Mouse (Mus musculus) skeletal muscle tissue, adult 2 months (tissue): ENCODE measurements around the gene Hspb6.

Source experiments
- DNase-seq: peaks from one replicate; pipeline ENCODE4 v3.0.0-alpha.2; 2012; ENCODE audit warnings: low read depth, low spot score

Hspb6 gene

DNA sequence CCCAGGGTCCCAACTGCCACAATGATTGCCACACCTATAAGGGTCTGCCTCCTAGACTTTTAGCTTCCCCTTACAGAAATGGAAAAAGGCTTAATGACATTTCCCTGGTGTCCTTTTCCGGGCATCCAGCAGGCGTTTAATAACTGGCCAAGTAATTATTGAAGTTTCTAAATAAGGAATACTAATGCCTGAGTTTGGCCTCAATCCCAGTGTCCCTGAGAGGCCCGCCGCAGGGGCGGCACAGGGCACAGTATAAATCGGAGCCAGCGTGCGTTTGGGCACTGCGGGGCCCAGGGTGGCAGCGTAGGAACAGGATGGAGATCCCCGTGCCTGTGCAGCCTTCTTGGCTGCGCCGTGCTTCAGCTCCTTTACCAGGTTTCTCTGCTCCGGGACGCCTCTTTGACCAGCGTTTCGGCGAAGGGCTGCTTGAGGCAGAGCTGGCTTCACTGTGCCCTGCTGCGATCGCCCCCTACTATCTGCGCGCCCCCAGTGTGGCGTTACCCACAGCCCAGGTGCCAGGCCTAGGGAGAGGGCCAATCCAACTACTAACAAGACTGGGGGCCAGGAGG, 1.1 kb downstream of the Hspb6 start:
- DNase-seq = peak; percentile 80

DNA sequence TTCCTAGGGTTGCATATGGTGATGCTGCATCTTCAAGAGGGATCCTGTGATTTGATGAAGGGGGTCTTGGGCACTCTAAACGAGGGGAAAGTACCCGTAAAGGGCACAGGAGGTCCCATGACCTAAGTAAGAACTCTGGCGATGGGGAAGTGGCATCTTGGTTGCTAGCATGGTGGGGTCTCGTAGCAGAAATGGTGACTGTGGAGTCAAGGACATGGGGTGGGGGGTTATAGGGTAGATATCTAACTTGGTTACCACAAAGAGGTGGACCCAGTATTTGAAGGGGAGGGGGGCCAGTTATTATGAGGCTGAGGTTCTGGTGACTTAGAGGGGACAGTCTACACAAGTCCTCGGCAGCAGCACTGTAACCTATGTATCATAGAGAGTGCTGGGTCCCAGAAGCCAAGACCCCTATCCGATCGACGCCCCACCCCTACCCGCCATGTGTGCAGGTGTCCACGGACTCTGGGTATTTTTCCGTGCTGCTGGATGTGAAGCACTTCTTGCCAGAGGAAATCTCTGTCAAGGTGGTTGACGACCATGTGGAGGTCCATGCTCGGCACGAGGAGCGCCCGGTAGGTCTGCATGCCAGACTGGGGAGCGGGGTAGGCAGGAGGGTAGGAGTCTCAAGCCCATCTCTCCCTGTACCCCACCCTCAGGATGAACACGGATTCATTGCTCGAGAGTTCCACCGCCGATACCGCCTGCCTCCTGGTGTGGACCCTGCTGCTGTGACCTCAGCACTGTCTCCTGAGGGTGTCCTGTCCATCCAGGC, 2.0 kb downstream of the Hspb6 start:
- DNase-seq = no peak

DNA sequence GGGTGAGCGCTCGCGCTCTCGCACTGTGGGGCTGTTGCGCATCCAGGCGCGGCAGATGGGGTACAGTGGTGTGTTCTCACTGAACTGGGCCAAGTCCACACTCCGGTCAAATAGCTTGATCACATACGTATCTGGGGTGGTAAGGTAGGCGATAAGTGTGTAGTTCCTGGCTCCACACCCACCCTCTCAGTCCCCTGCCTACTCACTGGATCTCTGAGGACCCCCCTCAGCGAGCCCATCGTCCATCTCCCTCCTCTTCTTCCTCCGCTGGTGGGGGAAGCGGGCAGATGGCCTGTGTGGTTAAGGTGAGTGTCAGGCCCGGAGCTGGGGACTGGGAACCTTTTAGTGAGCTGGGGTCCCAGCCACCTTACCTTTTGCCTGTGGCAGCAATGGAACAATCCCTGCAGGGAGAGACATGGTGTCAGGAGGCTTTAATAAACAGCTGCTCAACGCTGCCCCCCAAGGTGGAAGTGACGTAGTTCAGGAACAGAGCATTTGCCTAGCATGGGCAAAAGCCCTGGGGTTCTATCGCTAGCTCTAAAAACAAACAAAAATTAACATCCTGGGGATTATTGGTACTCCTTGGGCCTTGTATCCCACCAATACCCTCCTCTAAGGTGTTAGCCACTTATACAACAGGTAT, 5.0 kb downstream of the Hspb6 start:
- no peak for DNase-seq

DNA sequence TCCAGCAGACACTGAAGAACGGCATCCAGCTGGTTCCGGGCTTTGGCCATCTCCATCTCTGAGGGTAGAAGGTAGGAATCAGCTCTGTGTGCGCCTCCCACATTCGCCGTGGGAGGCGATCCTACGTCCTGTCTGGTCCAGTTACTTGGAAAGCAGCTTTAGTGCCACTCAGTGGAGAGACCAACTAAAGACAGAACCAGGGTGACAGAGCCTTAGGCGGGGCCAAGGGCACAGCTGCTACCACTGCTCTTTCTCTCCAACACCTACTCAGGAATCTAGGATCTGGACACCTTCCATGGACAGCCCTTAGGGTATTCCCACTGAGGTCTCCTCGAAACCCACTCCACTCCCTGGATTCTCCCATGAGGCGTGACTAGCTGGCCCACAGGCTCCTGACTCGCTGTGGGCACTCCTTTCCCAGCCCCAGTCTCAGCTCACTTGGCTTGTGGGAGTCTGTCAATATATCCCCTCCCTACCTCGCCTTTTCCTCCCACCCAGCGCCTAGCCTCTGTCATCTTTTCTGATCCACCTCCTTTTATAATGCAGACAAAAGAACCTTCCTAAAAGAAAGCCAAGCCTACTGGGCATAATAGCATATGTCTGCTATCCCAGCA, 6.0 kb downstream of the Hspb6 start:
- no peak for DNase-seq

DNA sequence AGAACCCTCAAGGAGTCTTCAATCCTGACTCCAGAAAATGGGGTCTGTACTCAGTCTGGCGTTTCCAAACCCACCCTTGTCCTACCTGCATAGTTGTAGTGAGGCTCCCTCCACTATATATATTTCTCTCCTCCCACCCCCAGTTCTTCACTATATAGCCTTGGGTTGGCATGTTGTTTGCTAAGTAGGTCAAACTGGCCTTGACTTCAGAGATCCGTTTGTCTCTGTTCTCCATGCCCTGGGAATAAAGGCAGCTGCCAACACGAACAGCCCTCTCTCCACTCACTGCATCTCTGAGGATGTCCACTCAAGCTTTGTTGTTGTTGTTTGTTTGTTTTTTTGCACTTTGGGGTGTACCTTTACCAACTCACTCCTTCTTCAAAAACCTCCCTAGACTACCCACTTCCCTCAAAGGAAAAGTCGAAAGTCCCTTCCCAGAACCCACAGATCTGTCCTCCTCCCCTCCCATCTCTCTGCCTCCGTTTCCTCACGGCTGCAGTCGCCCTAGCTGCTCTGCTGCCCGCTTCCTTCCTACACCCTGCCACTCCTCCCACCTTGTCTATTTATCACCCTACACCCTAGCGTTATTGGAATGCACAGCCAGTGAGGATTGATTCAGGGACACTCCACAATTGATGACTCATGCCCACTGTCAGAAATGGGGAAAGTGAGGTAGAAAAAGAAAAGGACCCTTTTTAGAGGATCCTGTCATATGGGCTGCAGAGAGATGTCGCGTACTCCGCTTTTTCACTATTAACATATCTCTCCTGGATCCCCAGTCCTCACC, 6.9 kb downstream of the Hspb6 start:
- DNase-seq = no peak

DNA sequence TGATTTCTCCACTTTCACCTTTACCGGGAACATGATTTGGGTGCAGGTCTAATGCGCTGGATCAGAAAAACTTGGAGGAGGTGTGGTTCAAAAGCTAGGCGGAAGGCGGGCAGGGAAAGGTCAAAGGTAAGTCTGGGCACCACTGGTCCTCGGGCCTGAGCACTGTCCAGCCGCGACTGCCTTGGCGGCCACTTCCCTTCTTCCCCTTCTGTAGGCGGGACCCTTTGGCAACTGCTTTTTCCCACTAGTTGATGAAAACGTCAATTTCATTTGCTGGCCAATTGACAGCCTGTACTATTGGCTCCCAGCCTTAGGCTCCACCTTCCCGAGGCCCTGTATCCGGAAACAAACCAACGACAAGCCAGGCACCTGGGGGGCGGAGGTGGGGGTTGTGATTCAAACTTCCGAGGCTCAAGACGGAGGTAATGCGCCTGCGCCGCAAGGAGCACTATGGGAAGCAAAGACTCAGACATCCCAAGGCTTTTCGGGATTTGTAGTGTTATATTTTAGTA, 7.5 kb downstream of the Hspb6 start, which contains the start of gene Lin37:
TSS of gene Lin37 (minus strand) at position 396 of the 512 bp plus-strand sequence.
- DNase-seq = peak; percentile 99

DNA sequence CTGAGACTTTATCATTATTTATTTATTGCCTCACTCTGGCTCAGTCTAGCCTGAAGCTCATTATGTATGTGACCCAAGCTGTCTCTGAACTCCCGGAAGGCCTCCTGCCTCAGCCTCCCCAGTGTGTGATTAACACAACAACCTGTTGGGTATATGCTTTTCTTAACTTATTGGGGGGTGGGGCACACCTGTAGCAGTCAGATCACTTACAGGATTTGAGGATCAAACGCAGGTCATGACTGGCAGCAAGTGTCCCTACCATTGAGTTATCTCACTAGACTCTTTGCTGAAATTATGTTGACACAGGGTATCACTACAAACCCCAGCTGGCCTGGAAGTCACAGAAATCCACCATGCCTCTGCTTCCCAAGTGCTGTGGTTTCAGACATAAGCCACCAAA, 8.3 kb downstream of the Hspb6 start:
- DNase-seq = no peak

DNA sequence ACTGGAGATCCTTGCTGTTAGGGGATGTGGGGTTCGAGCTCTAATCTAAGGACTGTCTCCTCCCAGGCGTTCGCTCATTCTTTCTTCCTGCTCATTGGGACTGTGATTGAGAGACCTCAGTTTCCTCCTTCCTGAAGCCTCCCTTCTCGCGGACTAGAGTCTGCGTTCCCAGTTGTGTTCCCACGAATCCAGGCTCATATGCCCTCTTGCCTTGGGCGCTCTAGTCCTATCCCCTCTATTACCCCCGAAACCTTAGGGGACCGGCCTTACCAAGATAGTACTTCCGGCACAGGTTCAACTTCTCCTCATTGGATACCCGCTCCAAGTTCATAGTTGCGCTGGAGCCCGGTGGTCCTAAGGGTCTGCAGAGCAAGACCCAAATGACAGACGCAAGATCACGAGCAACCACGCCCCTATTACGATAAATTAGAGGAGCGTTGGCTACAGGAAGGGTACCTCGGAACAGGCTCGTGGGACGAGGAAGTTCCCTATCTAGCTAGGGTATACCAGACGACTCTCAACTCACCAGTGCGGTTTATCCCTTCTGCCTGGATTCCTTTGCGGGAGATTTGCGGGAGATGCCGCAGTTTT, 10.6 kb downstream of the Hspb6 start:
- no peak for DNase-seq

DNA sequence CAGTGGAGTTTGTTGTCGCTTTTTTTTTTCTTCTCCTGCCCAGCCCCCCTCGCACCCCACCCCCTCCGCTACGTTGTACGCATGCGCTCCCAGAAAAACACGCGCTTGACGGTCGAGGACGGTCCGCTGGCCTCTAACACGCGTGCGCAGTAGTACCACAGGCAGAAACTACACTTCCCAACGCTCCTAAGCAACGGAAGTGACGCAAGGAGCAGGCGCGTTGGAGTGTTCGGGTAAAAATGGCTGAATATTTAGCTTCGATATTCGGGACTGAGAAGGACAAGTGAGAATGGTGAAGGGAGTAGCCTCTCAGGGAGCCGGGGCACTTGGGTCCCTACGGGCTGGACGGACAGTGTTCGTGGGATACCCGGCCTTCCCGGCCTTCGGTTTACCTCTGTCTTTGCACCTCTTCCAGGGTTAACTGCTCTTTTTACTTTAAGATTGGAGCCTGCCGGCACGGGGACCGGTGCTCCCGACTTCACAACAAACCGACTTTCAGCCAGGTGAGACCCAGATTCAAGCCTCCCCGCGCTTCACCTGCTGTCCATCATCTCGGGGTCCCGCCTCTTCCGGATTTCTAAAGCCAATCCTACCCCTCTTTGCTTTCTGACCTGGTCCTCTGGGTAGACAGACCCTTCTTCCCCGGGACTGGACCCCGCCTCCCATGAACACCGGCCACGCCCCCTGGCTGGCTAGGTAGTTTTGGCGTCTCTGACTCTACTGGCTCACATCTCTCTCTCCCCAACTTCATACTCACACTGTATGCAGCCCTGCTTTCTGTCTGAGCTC, 11.3 kb downstream of the Hspb6 start, which contains the start of the genes U2af1l4, Gm49396 and Psenen:
TSS of gene U2af1l4 (plus strand) at position 185 of the 789 bp plus-strand sequence.
TSS of gene Gm49396 (plus strand) at position 228 of the 789 bp plus-strand sequence.
TSS of gene Psenen (minus strand) at position 511 of the 789 bp plus-strand sequence.
- DNase-seq = peak; percentile 99

DNA sequence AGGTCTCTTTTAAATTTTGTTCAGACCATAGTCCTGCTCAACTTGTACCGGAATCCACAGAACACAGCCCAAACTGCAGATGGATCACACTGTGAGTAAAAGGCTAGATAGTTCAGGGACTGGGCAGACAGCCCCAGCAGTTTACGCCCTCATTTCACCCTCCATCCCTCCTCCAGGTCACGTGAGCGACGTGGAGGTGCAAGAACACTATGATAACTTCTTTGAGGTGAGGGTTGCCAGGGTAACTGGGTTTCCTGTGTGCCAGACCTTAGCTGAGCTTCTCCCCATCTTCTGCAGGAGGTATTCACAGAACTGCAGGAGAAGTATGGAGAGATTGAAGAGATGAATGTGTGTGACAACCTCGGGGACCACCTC, 11.9 kb downstream of the Hspb6 start:
- DNase-seq = no peak

DNA sequence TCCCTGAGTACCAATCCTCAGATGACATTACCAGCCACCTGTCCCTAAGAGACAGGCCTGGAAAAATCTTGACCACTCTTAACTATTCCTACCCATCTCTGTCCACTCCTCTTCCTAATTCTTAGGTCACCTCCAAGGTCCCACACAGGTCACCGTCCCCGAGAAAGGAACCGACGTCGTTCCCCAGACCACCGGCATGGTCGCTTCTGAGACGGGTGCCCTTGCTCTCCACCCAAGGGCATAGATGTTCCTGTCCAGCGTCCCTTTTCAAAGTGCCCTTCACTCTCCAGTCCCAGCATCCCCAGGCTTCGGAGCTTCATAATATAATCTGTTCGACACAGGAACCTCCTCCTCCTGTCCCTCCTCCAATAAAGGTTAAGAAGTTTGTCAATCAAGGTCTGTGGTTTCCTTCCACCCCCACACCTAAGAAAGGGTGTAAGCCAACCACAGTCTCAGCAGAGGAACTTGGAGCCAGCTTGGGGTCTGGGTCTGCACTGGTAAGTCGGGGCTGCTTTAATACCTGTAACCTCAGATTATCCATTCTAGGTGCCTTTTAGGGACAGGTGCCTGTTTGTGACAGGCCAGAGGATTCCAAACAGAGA, 13.1 kb downstream of the Hspb6 start, which contains the start of gene Igflr1:
TSS of gene Igflr1 (plus strand) at position 458 of the 602 bp plus-strand sequence.
- no peak for DNase-seq

DNA sequence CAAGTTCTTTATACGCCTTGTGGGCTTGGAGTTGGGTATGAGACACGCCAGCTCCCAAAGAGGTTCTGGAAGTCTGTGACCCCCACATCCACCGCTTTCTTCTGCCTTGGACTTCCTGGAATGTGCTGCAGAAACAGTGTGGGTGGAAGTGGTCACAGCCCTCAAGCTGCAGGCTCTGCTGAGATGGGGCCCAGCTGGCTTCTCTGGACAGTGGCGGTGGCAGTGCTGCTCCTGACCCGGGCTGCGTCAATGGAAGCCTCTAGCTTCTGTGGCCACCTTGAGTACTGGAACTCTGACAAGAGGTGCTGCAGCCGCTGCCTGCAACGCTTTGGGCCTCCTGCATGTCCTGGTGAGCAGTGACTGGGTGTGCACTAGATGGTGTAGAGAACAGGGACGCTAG, 14.1 kb downstream of the Hspb6 start:
- DNase-seq = no peak

DNA sequence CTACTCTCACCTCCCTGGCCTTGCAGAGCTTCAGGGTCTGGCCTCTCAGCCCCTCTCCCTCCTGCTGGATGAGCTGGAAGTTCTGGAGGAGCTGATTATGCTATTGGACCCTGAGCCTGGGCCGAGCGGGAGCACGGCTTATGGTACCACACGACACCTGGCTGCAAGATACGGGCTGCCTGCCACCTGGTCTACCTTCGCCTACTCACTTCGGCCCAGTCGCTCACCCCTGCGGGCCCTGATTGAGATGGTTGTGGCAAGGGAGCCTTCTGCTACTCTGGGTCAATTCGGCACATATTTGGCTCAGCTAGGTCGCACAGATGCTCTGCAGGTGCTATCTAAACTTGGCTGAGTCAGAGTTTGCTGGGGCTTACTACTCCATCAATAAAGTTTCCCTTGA, 15.6 kb downstream of the Hspb6 start:
- DNase-seq = no peak

DNA sequence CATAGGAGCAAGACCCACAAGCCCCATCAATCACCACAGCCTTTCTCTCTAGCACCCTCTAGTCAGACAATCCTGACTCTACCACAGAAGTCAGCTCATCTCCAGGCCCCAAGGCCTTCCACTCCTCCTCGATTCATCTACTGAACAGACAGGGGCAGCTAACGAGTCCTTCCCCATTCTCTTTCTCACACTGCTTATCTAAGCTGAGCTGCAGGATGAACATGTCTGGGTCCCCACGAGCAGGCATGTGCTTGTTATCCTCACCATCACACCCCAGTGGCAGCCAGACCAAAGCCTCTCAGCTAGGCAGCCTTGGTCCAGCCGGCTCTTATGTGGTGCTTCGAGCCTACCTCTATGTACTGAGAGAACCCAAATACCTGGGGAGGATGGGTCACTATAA, 20.4 kb downstream of the Hspb6 start:
- no peak for DNase-seq

DNA sequence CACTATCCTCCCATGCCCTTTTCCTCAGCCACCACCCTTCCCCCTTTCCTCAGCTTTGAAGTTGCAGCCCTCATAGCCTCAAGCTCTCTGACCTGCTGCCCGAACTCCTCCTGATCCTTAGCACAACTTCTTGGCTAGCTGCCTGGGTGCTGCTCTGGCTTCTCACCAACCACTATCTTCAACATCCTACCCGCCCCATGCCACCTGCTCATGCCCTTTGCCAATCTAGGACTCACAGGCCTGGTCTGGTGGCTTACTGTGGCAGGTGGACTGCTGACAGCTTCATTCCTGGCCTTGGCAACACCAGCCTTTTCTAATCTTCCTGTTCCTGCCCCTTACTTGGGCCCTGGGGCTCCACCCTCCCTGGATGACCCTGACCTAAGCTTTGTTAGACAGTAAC, 21.0 kb downstream of the Hspb6 start:
- DNase-seq = peak; percentile 94

DNA sequence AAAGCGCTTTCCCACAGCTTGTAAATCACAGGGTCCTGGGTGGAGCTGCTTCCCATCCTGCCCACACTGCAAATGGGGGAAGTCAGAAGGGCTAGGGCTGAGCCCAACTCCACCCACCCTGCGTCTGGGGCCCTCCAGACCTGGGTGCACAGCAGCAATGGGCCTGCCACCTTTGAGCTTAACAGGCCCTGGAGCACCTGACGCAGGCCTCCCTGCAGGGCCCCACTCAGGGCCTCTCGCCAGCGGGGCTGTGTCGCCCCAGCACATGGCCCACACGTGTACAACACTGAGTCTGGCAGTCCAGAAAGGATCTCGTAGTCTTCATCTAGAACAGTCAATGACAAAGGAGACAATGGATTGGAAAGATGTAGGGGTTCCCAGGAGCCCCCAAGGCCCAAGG, 28.0 kb downstream of the Hspb6 start:
- DNase-seq = no peak

DNA sequence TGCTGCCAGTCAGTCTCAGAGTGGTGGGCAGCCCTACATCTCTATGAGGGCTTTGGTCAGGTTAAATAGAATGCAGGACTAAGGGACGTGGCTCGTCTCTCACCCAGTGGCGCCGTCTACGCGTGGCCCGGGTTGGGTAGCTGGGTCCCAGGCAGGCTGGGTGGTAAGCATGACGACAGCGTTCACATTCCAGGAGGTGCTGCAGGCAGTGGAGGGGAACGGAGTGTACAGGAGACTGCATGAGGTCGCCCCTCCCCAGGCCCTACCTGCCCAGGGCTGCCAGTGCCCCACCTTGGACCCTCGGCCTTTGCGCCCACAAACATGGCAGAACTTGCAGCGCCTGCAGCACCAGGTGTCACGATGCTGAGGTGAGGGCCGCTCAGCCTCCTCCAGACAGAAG, 29.6 kb downstream of the Hspb6 start:
- no peak for DNase-seq

DNA sequence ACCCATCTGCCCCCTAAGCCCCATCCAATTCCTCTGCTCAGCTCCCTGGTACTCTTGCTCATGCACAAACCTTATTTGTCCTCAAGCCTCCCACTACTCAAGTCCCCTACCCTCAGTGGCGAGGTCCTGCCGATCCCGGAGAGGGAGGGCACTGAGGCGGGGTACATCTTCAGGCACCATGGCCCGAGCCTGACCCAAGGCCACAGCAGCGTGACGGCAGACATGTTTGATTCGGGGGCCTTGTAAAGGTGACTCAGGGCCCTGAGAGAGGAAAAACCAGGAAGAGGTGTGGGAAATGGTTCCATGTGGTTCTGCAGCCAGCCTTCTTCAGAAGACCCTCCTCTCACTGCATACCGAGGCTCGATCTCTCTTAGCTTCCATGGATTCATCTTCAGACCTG, 32.4 kb downstream of the Hspb6 start:
- no peak for DNase-seq

DNA sequence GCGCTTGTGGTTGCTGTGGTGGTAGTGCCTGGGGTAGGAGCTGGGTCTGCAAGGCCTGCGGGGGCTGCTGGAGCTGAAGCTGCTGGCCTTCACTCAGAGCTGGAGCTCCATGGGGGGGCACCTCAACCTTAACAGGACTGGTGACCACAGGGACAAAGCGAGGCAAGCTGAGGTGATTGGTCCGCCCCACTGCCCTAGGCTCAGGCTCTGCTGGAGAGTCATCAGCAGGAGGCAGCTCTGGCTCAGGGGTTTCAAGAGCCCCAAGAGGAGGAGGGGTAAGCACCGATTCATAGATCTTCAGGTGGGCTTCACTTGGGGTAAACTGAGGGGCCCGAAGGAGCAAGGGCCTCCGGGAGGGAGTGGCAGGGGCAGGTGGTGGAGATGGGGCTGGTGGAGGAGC, 33.2 kb downstream of the Hspb6 start:
- DNase-seq = no peak
